Mouse (Mus musculus) testis, adult 2 months (tissue): Measurements from ENCODE around the gene Dohh.

ENCODE experiments used
- CTCF ChIP-seq: fragments of 200-500 bp; IDR thresholded peaks from 2 replicates; pipeline ENCODE4 v1.5.1; 2012; ENCODE audit warnings: low read depth, mild to moderate bottlenecking, inconsistent platforms, low read length, moderate library complexity; ENCODE audit not compliant: control insufficient read depth, insufficient read depth, insufficient replicate concordance
- POLR2A ChIP-seq: fragments of 200-500 bp; IDR thresholded peaks from 2 replicates; pipeline ENCODE4 v1.6.1; 2012; ENCODE audit warnings: low read depth, mild to moderate bottlenecking, inconsistent platforms, low read length, moderate library complexity; ENCODE audit not compliant: control insufficient read depth

DNA sequence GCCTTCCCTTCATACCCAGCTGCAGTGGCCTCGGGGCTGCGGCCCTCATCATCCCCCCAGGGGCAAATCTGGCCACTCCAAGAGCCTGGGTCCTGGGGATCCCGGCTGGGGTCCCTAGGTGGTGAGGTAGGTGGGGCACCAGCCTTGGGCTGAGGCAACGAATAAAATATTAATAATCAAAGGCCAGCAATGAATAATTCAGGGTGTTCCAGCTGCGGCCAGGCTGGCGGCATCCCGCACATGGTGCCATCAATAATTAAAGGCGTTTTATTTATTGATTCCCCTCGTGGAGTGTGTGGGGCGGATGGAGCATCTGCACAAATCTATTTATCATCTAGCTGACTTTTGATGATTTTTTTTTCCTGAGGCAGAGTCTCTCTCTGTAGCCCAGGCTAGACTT is 19.3 kb downstream of the Dohh start:
- TF ChIP-seq CTCF (no peak), POLR2A (no peak)
